Comparison of ENCODE assay signal across 30 mouse cellular contexts in genomic region chr3:124262150-124262549, GRCm38 (mm10). TPM values are rescaled to one million over a fixed set of nuclear protein-coding genes. Genes with fewer than 3 reads are reported as not detected.
A peak's percentile ranks its signal among the peaks of the same experiment; 100 is the strongest.
DNase-seq lines count a peak whose midpoint lies in the region; ATAC-seq lines count a peak whose summit lies in the region.
"Had no signal": no experiment of that assay in that cellular context is flagged by ENCODE, and none has a peak within 500 bp of the region (broad histone marks: within the 10 kb centered on the region; RNA-seq: fewer than 3 reads in every experiment).

No protein-coding gene starts in this region.

- no peak overlapping the region for H3K27ac ChIP-seq in hindbrain, embryonic 12.5 days
- no peak overlapping the region for H3K27ac ChIP-seq in hindbrain, embryonic 13.5 days
- no peak overlapping the region for H3K27ac ChIP-seq in midbrain, embryonic 13.5 days
- H3K27ac ChIP-seq in midbrain, embryonic 10.5 days (replicated peaks), result no peak overlapping the region
- no peak overlapping the region for H3K27ac ChIP-seq in forebrain, embryonic 15.5 days (replicated peaks)
- H3K27ac ChIP-seq in neural tube, embryonic 14.5 days (ENCODE audit: low read depth, low read length), result no peak overlapping the region
- H3K27ac ChIP-seq: embryonic facial prominence, embryonic 12.5 days; heart, embryonic 13.5 days; intestine, embryonic 15.5 days; layer of hippocampus, adult 2 months; liver, embryonic 12.5 days; stomach, embryonic 15.5 days had no signal

- no peaks in the 10 kb centered on the region for H3K36me3 ChIP-seq in hindbrain, embryonic 12.5 days
- H3K36me3 ChIP-seq in hindbrain, embryonic 13.5 days, result no peaks in the 10 kb centered on the region
- no peaks in the 10 kb centered on the region for H3K36me3 ChIP-seq in midbrain, embryonic 13.5 days
- H3K36me3 ChIP-seq in midbrain, embryonic 10.5 days, result no peaks in the 10 kb centered on the region
- no peaks in the 10 kb centered on the region for H3K36me3 ChIP-seq in forebrain, embryonic 15.5 days
- no peaks in the 10 kb centered on the region for H3K36me3 ChIP-seq in neural tube, embryonic 14.5 days (ENCODE audit: control insufficient read depth, insufficient read depth, low read length)
- H3K36me3 ChIP-seq: embryonic facial prominence, embryonic 12.5 days; heart, embryonic 13.5 days; intestine, embryonic 15.5 days; liver, embryonic 12.5 days; stomach, embryonic 15.5 days had no signal

- H3K9ac ChIP-seq in hindbrain, embryonic 12.5 days, result no peak overlapping the region
- H3K9ac ChIP-seq in hindbrain, embryonic 13.5 days, result no peak overlapping the region
- no peak overlapping the region for H3K9ac ChIP-seq in midbrain, embryonic 13.5 days (replicated peaks)
- H3K9ac ChIP-seq in forebrain, embryonic 15.5 days (replicated peaks), result no peak overlapping the region
- H3K9ac ChIP-seq in neural tube, embryonic 14.5 days (replicated peaks; ENCODE audit: low read depth, low read length), result no peak overlapping the region
- H3K9ac ChIP-seq: embryonic facial prominence, embryonic 12.5 days; heart, embryonic 13.5 days; intestine, embryonic 15.5 days; liver, embryonic 12.5 days; liver, postnatal 0 days; stomach, embryonic 15.5 days had no signal

- ATAC-seq in hindbrain, embryonic 12.5 days (ENCODE audit: low FRiP score), result peak; percentile 34; the same call in 1 of the 2 replicates
- no peak for ATAC-seq in hindbrain, embryonic 13.5 days (ENCODE audit: low FRiP score)
- ATAC-seq in midbrain, embryonic 13.5 days, result peak; percentile 24; the same call in 1 of the 2 replicates
- peak; percentile 57 for ATAC-seq in forebrain, embryonic 15.5 days (replicated peaks)
- peak; percentile 68 for ATAC-seq in neural tube, embryonic 14.5 days (ENCODE audit: low read depth)
- ATAC-seq in megakaryocyte-erythroid progenitor cell, adult 5-6 weeks (replicated peaks; ENCODE audit: low FRiP score, low TSS enrichment, poor library complexity, severe bottlenecking), result no peak
- ATAC-seq: intestine, embryonic 15.5 days; liver, embryonic 12.5 days; liver, postnatal 0 days; lung, postnatal 0 days had no signal

- H3K4me1 ChIP-seq in hindbrain, embryonic 12.5 days, result no peaks in the 10 kb centered on the region
- no peaks in the 10 kb centered on the region for H3K4me1 ChIP-seq in hindbrain, embryonic 13.5 days (replicated peaks)
- H3K4me1 ChIP-seq in midbrain, embryonic 13.5 days (replicated peaks), result peaks cover 12% of the 10 kb centered on the region
- H3K4me1 ChIP-seq in midbrain, embryonic 10.5 days, result peaks cover 12% of the 10 kb centered on the region; the same call in 1 of the 2 replicates
- peaks cover 8% of the 10 kb centered on the region; the same call in 1 of the 2 replicates for H3K4me1 ChIP-seq in forebrain, embryonic 15.5 days
- H3K4me1 ChIP-seq in neural tube, embryonic 14.5 days (ENCODE audit: control insufficient read depth, insufficient read depth, low read length), result no peaks in the 10 kb centered on the region
- H3K4me1 ChIP-seq: embryonic facial prominence, embryonic 12.5 days; heart, embryonic 13.5 days; intestine, embryonic 15.5 days; liver, embryonic 12.5 days; megakaryocyte, embryonic 14.5 days; stomach, embryonic 15.5 days had no signal

- no peaks in the 10 kb centered on the region for H3K9me3 ChIP-seq in hindbrain, embryonic 12.5 days (replicated peaks)
- H3K9me3 ChIP-seq in hindbrain, embryonic 13.5 days, result no peaks in the 10 kb centered on the region
- H3K9me3 ChIP-seq in midbrain, embryonic 13.5 days, result no peaks in the 10 kb centered on the region
- H3K9me3 ChIP-seq in midbrain, embryonic 10.5 days (replicated peaks), result no peaks in the 10 kb centered on the region
- no peaks in the 10 kb centered on the region for H3K9me3 ChIP-seq in forebrain, embryonic 15.5 days
- no peaks in the 10 kb centered on the region for H3K9me3 ChIP-seq in neural tube, embryonic 14.5 days (ENCODE audit: control insufficient read depth, low read length)
- H3K9me3 ChIP-seq: embryonic facial prominence, embryonic 12.5 days; heart, embryonic 13.5 days; intestine, embryonic 15.5 days; liver, embryonic 12.5 days; megakaryocyte, embryonic 14.5 days; stomach, embryonic 15.5 days had no signal

- WGBS in hindbrain, embryonic 12.5 days, result 30% methylated on average over 3 of the region's 3 CpGs
- 36% methylated on average over 3 of the region's 3 CpGs for WGBS in hindbrain, embryonic 13.5 days
- whole genome bisulfite sequencing in midbrain, embryonic 13.5 days, result 32% methylated on average over 3 of the region's 3 CpGs
- 44% methylated on average over 3 of the region's 3 CpGs for WGBS in midbrain, embryonic 10.5 days
- 5% methylated on average over 3 of the region's 3 CpGs for WGBS in forebrain, embryonic 15.5 days
- WGBS in neural tube, embryonic 14.5 days, result 15% methylated on average over 3 of the region's 3 CpGs

- H3K4me2 ChIP-seq in hindbrain, embryonic 12.5 days (replicated peaks), result no peak overlapping the region
- H3K4me2 ChIP-seq in hindbrain, embryonic 13.5 days, result no peak overlapping the region
- H3K4me2 ChIP-seq in midbrain, embryonic 13.5 days (replicated peaks), result no peak overlapping the region
- H3K4me2 ChIP-seq in forebrain, embryonic 15.5 days (replicated peaks), result no peak overlapping the region
- no peak overlapping the region for H3K4me2 ChIP-seq in neural tube, embryonic 14.5 days (ENCODE audit: low read depth, low read length)
- H3K4me2 ChIP-seq: embryonic facial prominence, embryonic 12.5 days; heart, embryonic 13.5 days; intestine, embryonic 15.5 days; liver, embryonic 12.5 days; stomach, embryonic 15.5 days had no signal

- no peaks in the 10 kb centered on the region for H3K27me3 ChIP-seq in hindbrain, embryonic 12.5 days
- no peaks in the 10 kb centered on the region for H3K27me3 ChIP-seq in hindbrain, embryonic 13.5 days
- H3K27me3 ChIP-seq in midbrain, embryonic 13.5 days, result no peaks in the 10 kb centered on the region
- no peaks in the 10 kb centered on the region for H3K27me3 ChIP-seq in midbrain, embryonic 10.5 days (ENCODE audit: low read depth, poor library complexity, severe bottlenecking)
- H3K27me3 ChIP-seq in forebrain, embryonic 15.5 days, result no peaks in the 10 kb centered on the region
- H3K27me3 ChIP-seq in neural tube, embryonic 14.5 days (ENCODE audit: control insufficient read depth, insufficient read depth, low read length), result no peaks in the 10 kb centered on the region
- H3K27me3 ChIP-seq: embryonic facial prominence, embryonic 12.5 days; heart, embryonic 13.5 days; intestine, embryonic 15.5 days; liver, embryonic 12.5 days; megakaryocyte, embryonic 14.5 days; stomach, embryonic 15.5 days had no signal

- DNase-seq in midbrain, embryonic 10.5 days (ENCODE audit: low spot score), result no peak
- no peak for DNase-seq in retina, embryonic 14.5 days (ENCODE audit: low spot score)
- DNase-seq: adrenal gland, postnatal 36 days; B cell, adult 2 months; cerebellum, adult 8-10 months; cerebellum, postnatal 25 days; gastrocnemius, postnatal 10 days; heart, postnatal 10 days; kidney, adult 2 months; kidney, postnatal 36 days; left cerebral cortex, postnatal 4 days; liver, postnatal 0 days; lung, postnatal 4 days; right cerebral cortex, postnatal 25 days had no signal

- no peak overlapping the region for H3K4me3 ChIP-seq in hindbrain, embryonic 12.5 days
- H3K4me3 ChIP-seq in hindbrain, embryonic 13.5 days, result no peak overlapping the region
- no peak overlapping the region for H3K4me3 ChIP-seq in midbrain, embryonic 13.5 days (replicated peaks)
- H3K4me3 ChIP-seq in midbrain, embryonic 10.5 days, result no peak overlapping the region
- H3K4me3 ChIP-seq in forebrain, embryonic 15.5 days, result no peak overlapping the region
- H3K4me3 ChIP-seq in neural tube, embryonic 14.5 days (ENCODE audit: low read depth, low read length), result no peak overlapping the region
- H3K4me3 ChIP-seq: embryonic facial prominence, embryonic 12.5 days; heart, embryonic 13.5 days; intestine, embryonic 15.5 days; layer of hippocampus, adult 2 months; liver, embryonic 12.5 days; megakaryocyte, embryonic 14.5 days; stomach, embryonic 15.5 days had no signal

RNA-seq across cellular contexts. Expression of gene Tram1l1, which starts 58.5 kb away (rescaled TPM):
- 34.5 and 35.9 TPM in 2 replicates for polyA plus RNA-seq in hindbrain, embryonic 12.5 days (2016; fragmentation: Nextera tagmentation; extraction: Ambion mirVana)
- polyA plus RNA-seq in hindbrain, embryonic 13.5 days (2015; fragmentation: Nextera tagmentation; extraction: Ambion mirVana), result 49.2 and 49.6 TPM in 2 replicates
- polyA plus RNA-seq in midbrain, embryonic 13.5 days (2015; fragmentation: Nextera tagmentation; extraction: Ambion mirVana), result 51.4 and 57.7 TPM in 2 replicates
- 15.6 and 21.7 TPM in 2 replicates for polyA plus RNA-seq in midbrain, embryonic 10.5 days (2016; fragmentation: Nextera tagmentation; extraction: Ambion mirVana)
- polyA plus RNA-seq in forebrain, embryonic 15.5 days (2015; fragmentation: Nextera tagmentation; extraction: Ambion mirVana), result 30.6 and 35.7 TPM in 2 replicates
- polyA plus RNA-seq in neural tube, embryonic 14.5 days (2014; fragmentation: Nextera tagmentation; extraction: Ambion mirVana), result 55.7 and 57.1 TPM in 2 replicates
- total RNA-seq in megakaryocyte-erythroid progenitor cell, adult 5-6 weeks (2014; fragmentation: Nextera tagmentation), result not detected in 2 replicates
- total RNA-seq in megakaryocyte-erythroid progenitor cell, adult 5-6 weeks (2017), result not detected in 2 replicates
- total RNA-seq: hematopoietic stem cell, adult 5-6 weeks; monocyte, adult 5-6 weeks had no signal

Comparison
In these comparisons a context has a peak if more than half of its experiments do, and no peak if none do; other contexts are left out.
1. ATAC-seq: peak in hindbrain, embryonic 12.5 days (single experiment), midbrain, embryonic 13.5 days (single experiment), forebrain, embryonic 15.5 days (single experiment) and neural tube, embryonic 14.5 days (single experiment); none in hindbrain, embryonic 13.5 days (single experiment) and megakaryocyte-erythroid progenitor cell, adult 5-6 weeks (single experiment).